Mouse (Mus musculus) heart, postnatal 0 days (tissue): ENCODE measurements at regions not wholly inside any gene's neighbourhood (a gene's known extent, or its start where the extent isn't known, plus 50 kb on each side); places are given as distances from the start of the nearest gene placed in this dataset.

Experiments
- ATAC-seq: fragments of 200-750 bp; cut with Nextera tagmentation; 2 replicates; pipeline ENCODE4 v1.8.0; 2017; ENCODE audit warnings: low read depth, moderate number of reproducible peaks, moderate library complexity; ENCODE audit not compliant: insufficient read depth
- DNase-seq: peaks from one replicate; pipeline ENCODE4 v3.0.0-alpha.2; 2016; ENCODE audit warnings: low spot score
- H3K27ac ChIP-seq: fragments of 300-500 bp; sonication (generic); 2 replicates; pipeline ENCODE4 v1.5.1; 2014; ENCODE audit warnings: low read depth, mild to moderate bottlenecking
- H3K27me3 ChIP-seq: fragments of 300-500 bp; sonication (generic); 2 replicates; pipeline ENCODE4 v1.6.1; 2014; ENCODE audit warnings: low read length, mixed read lengths; ENCODE audit not compliant: control insufficient read depth, insufficient read depth
- H3K36me3 ChIP-seq: fragments of 300-500 bp; sonication (generic); replicated peaks from 2 replicates; pipeline ENCODE4 v1.6.1; 2014; ENCODE audit warnings: low read length, mixed read lengths; ENCODE audit not compliant: control insufficient read depth, insufficient read depth
- H3K4me1 ChIP-seq: fragments of 300-500 bp; sonication (generic); 2 replicates; pipeline ENCODE4 v1.6.1; 2014; ENCODE audit warnings: antibody characterized with exemption; ENCODE audit not compliant: control insufficient read depth, insufficient read depth
- H3K4me2 ChIP-seq: fragments of 300-500 bp; sonication (generic); 2 replicates; pipeline ENCODE4 v1.6.1; 2014; ENCODE audit warnings: low read depth, mild to moderate bottlenecking, low read length, moderate library complexity
- H3K4me3 ChIP-seq: fragments of 300-500 bp; sonication (generic); 2 replicates; pipeline ENCODE4 v1.5.1; 2014; ENCODE audit warnings: low read depth, low read length
- H3K9ac ChIP-seq: fragments of 300-500 bp; sonication (generic); replicated peaks from 2 replicates; pipeline ENCODE4 v1.6.1; 2014; ENCODE audit warnings: low read depth, low read length, mixed read lengths
- H3K9me3 ChIP-seq: fragments of 300-500 bp; sonication (generic); replicated peaks from 2 replicates; pipeline ENCODE4 v1.6.1; 2016; ENCODE audit warnings: low read length; ENCODE audit not compliant: control insufficient read depth
- CTCF ChIP-seq: IDR thresholded peaks from 2 replicates; pipeline ENCODE4 v1.5.1; 2016; ENCODE audit warnings: antibody characterized with exemption, control low read depth, low read depth
- EP300 ChIP-seq: IDR thresholded peaks from 2 replicates; pipeline ENCODE4 v1.6.1; 2016; ENCODE audit warnings: antibody characterized with exemption, low read depth
- WGBS: fragments of 180-500 bp; shearing (Covaris S2); extraction: QIAGEN DNeasy Blood & Tissue Kit; methylation state at CpG from one replicate; pipeline ENCODE4 v1.1.7; 2014; 5-methylcytosine and 5-hydroxymethylcytosine counted together

- H3K4me3 ChIP-seq, result no peak overlapping the region
- no peak overlapping the region for H3K9ac ChIP-seq
- H3K4me1 ChIP-seq, result no peaks in the 10 kb centered on the region
- ATAC-seq (no peak), DNase-seq (no peak)
- H3K9me3 ChIP-seq, result no peaks in the 10 kb centered on the region
- H3K27ac ChIP-seq, result no peak overlapping the region
- no peaks in the 10 kb centered on the region for H3K36me3 ChIP-seq
- no peaks in the 10 kb centered on the region for H3K27me3 ChIP-seq
- no peak overlapping the region for H3K4me2 ChIP-seq
- TF ChIP-seq EP300 (no peak), CTCF (no peak)
Observed at GRCm38 (mm10) chr16:9132778-9133177, 302.9 kb downstream of the 1810013L24Rik start.

- no peaks in the 10 kb centered on the region for H3K4me1 ChIP-seq
- TF ChIP-seq CTCF, result no peak
- TF ChIP-seq EP300, result no peak
- 71% methylated on average over 8 of the region's 8 CpGs for WGBS
- no peaks in the 10 kb centered on the region for H3K27me3 ChIP-seq
- no peaks in the 10 kb centered on the region for H3K36me3 ChIP-seq
- H3K9me3 ChIP-seq, result no peaks in the 10 kb centered on the region
- ATAC-seq (no peak), DNase-seq (no peak)
- no peak overlapping the region for H3K9ac ChIP-seq
- no peak overlapping the region for H3K4me2 ChIP-seq
- no peak overlapping the region for H3K4me3 ChIP-seq
- H3K27ac ChIP-seq, result no peak overlapping the region
Observed at GRCm38 (mm10) chr16:9135377-9135776, 305.5 kb downstream of the 1810013L24Rik start.

- H3K27me3 ChIP-seq, result no peaks in the 10 kb centered on the region
- no peaks in the 10 kb centered on the region for H3K9me3 ChIP-seq
- no peak for TF ChIP-seq CTCF
- TF ChIP-seq EP300, result no peak
- no peak overlapping the region for H3K9ac ChIP-seq
- 56% methylated on average over 8 of the region's 8 CpGs for WGBS
- H3K4me3 ChIP-seq, result no peak overlapping the region
- no peak overlapping the region for H3K27ac ChIP-seq
- no peak for DNase-seq
- ATAC-seq, result no peak
- no peak overlapping the region for H3K4me2 ChIP-seq
- H3K36me3 ChIP-seq, result no peaks in the 10 kb centered on the region
- no peaks in the 10 kb centered on the region for H3K4me1 ChIP-seq
Observed at GRCm38 (mm10) chr16:9138552-9139224, 308.8 kb downstream of the 1810013L24Rik start.

- Histone ChIP-seq H3K4me2 (no peak overlapping the region), H3K27me3 (no peaks in the 10 kb centered on the region), H3K4me3 (no peak overlapping the region), H3K9me3 (no peaks in the 10 kb centered on the region), H3K4me1 (no peaks in the 10 kb centered on the region), H3K36me3 (no peaks in the 10 kb centered on the region), H3K27ac (no peak overlapping the region), H3K9ac (no peak overlapping the region)
- ATAC-seq (no peak), DNase-seq (no peak)
- WGBS, result 68% methylated on average over 3 of the region's 3 CpGs
- TF ChIP-seq EP300 (no peak), CTCF (no peak)
Observed at GRCm38 (mm10) chr16:9139405-9139804, 309.5 kb downstream of the 1810013L24Rik start.

GRCm38 (mm10) chr16:9149209-9150135, 319.6 kb downstream of the 1810013L24Rik start:
- H3K9me3 ChIP-seq, result no peaks in the 10 kb centered on the region
- no peaks in the 10 kb centered on the region for H3K36me3 ChIP-seq
- 48% methylated on average over 8 of the region's 8 CpGs for WGBS
- H3K4me1 ChIP-seq, result no peaks in the 10 kb centered on the region
- no peak overlapping the region for H3K27ac ChIP-seq
- no peak overlapping the region for H3K4me2 ChIP-seq
- TF ChIP-seq EP300, result no peak
- no peak for TF ChIP-seq CTCF
- no peak overlapping the region for H3K9ac ChIP-seq
- DNase-seq (no peak), ATAC-seq (no peak)
- H3K27me3 ChIP-seq, result no peaks in the 10 kb centered on the region
- H3K4me3 ChIP-seq, result no peak overlapping the region
